Mouse (Mus musculus) CH12.LX (cell line): Measurements from ENCODE around the gene 9330161L09Rik.

ENCODE experiments used
- CTCF ChIP-seq, 2 experiments: IDR thresholded peaks in 1 of 2; conservative IDR thresholded peaks in 1 of 2; 2 replicates each; pipeline ENCODE4 v1.5.1; 2011 to 2012; ENCODE audit warnings: low read depth in 2 of 2, low read length in 2 of 2, improper control_type of control experiment in 1 of 2, inconsistent platforms in 1 of 2, mild to moderate bottlenecking in 1 of 2, moderate library complexity in 1 of 2
- MEF2A ChIP-seq: IDR thresholded peaks from 2 replicates; pipeline ENCODE4 v1.6.1; 2014; ENCODE audit warnings: low read depth, mild to moderate bottlenecking, inconsistent platforms, low read length, improper control_type of control experiment, borderline replicate concordance
- POLR2AphosphoS2 ChIP-seq: IDR thresholded peaks from 2 replicates; pipeline ENCODE4 v1.6.1; 2011; ENCODE audit warnings: low read depth, low read length, improper control_type of control experiment
- ZC3H11A ChIP-seq: IDR thresholded peaks from 2 replicates; pipeline ENCODE4 v1.6.1; 2012; ENCODE audit warnings: low read depth, mild to moderate bottlenecking, inconsistent platforms, low read length, improper control_type of control experiment
- ZKSCAN1 ChIP-seq: IDR thresholded peaks from 2 replicates; pipeline ENCODE4 v1.6.1; 2012; ENCODE audit warnings: low read depth, inconsistent platforms, low read length, improper control_type of control experiment, borderline replicate concordance

GRCm38 (mm10) chr12:103393528-103393927 is 14.1 kb downstream of the 9330161L09Rik start:
- no peak for TF ChIP-seq POLR2AphosphoS2
- no peak for TF ChIP-seq ZKSCAN1
- no peak for TF ChIP-seq CTCF (conservative IDR thresholded peaks at IDR 0.05 in 1 of 2, IDR thresholded peaks at IDR 0.05 in 1 of 2; ENCODE audit: low read depth in 2 of 2, low read length in 2 of 2)
- no peak for TF ChIP-seq ZC3H11A
- TF ChIP-seq MEF2A, result no peak
